Mouse (Mus musculus) MEL (cell line): Measurements from ENCODE around the gene Padi1.

Experiments
- CHD2 ChIP-seq: IDR thresholded peaks from 2 replicates; pipeline ENCODE4 v1.6.1; 2011; ENCODE audit warnings: low read length, improper control_type of control experiment
- CTCF ChIP-seq, 3 experiments: IDR thresholded peaks in 2 of 3; conservative IDR thresholded peaks in 1 of 3; 2 replicates each; pipeline ENCODE4 v1.5.1; 2011 to 2012; ENCODE audit warnings: low read length in 3 of 3, low read depth in 2 of 3, mild to moderate bottlenecking in 2 of 3, improper control_type of control experiment in 1 of 3, inconsistent platforms in 1 of 3, mixed read lengths in 1 of 3, moderate library complexity in 1 of 3; ENCODE audit not compliant: control insufficient read depth in 1 of 3, insufficient read depth in 1 of 3, poor library complexity in 1 of 3, severe bottlenecking in 1 of 3
- EP300 ChIP-seq, 2 experiments: IDR thresholded peaks; 2 replicates each; pipeline ENCODE4 v1.6.1; 2011; ENCODE audit warnings: improper control_type of control experiment in 2 of 2, low read length in 2 of 2, low read depth in 1 of 2, mild to moderate bottlenecking in 1 of 2
- ETS1 ChIP-seq: IDR thresholded peaks from 2 replicates; pipeline ENCODE4 v1.6.1; 2012; ENCODE audit warnings: low read depth, mild to moderate bottlenecking, inconsistent platforms, low read length, improper control_type of control experiment, moderate library complexity
- MAX ChIP-seq: IDR thresholded peaks from 2 replicates; pipeline ENCODE4 v1.6.1; 2011; ENCODE audit warnings: low read length, improper control_type of control experiment
- NELFE ChIP-seq: IDR thresholded peaks from 2 replicates; pipeline ENCODE4 v1.6.1; 2011; ENCODE audit warnings: low read depth, low read length, improper control_type of control experiment
- POLR2A ChIP-seq, 2 experiments: IDR thresholded peaks; 2 replicates each; pipeline ENCODE4 v1.6.1; 2011 to 2012; ENCODE audit warnings: low read length in 2 of 2, mild to moderate bottlenecking in 2 of 2, control low read depth in 1 of 2, improper control_type of control experiment in 1 of 2, low read depth in 1 of 2, moderate library complexity in 1 of 2; ENCODE audit not compliant: control insufficient read depth in 1 of 2, insufficient read depth in 1 of 2, poor library complexity in 1 of 2
- POLR2AphosphoS2 ChIP-seq: IDR thresholded peaks from 2 replicates; pipeline ENCODE4 v1.6.1; 2011; ENCODE audit warnings: low read length, improper control_type of control experiment
- TCF12 ChIP-seq: IDR thresholded peaks from 2 replicates; pipeline ENCODE4 v1.6.1; 2014; ENCODE audit warnings: low read depth, mild to moderate bottlenecking, inconsistent platforms, low read length, improper control_type of control experiment, moderate library complexity
- USF1 ChIP-seq: IDR thresholded peaks from 2 replicates; pipeline ENCODE4 v1.6.1; 2014; ENCODE audit warnings: low read depth, mild to moderate bottlenecking, inconsistent platforms, low read length, improper control_type of control experiment, moderate library complexity

DNA sequence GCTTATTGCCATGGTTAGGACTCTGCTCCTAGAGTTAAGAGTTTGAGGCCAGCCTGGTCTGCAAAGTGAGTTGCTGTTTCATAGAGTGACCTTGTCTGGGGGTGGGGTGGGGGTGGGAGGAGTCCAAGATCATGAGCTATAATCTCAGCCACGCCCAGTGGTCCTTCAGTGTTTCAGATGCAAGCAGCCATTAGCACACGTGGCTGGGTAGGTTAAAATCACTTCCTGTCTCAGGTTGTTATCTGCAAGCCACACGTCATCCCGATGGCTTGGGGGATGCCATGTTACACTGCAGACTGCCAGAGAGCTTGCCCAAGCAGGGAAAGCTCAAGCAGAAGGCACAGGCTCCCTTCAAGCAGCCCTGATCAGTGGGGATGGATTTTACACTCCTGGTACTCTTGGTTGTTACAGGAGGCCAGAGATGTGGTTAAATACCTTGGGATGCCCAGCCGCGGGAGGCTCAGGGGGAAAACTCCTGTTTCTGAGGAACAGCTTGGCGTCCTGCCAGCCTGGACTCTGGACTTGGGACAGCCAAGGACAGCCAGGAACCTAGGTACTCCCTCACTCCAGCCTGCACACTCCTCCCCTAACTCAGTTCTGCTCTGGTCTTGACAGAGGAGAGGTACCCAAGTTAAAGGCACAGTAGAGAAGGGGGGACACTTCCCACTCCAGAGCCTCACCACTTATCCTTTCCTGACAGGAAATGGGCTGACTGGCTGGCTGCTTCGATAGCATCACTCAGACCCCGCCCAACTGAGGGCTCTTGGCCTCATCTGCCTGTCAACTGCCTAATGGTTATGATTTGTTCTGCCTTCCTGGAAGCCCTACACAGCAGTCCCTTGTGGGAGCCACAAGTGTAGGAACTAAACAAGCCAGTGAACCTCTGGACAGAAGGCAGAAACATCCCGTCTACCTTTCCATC is 29.3 kb downstream of the Padi1 start:
- TF ChIP-seq NELFE (peak; percentile 36; the same call in 1 of the 2 replicates), EP300 (IDR thresholded peaks at IDR 0.05; ENCODE audit: low read depth in 1 of 2, low read length in 2 of 2) (peak; percentile 43 to 76), ETS1 (peak; percentile 81), CTCF (IDR thresholded peaks at IDR 0.05 in 2 of 3, conservative IDR thresholded peaks at IDR 0.05 in 1 of 3; ENCODE audit: control insufficient read depth in 1 of 3, insufficient read depth in 1 of 3, low read depth in 2 of 3, low read length in 3 of 3, poor library complexity in 1 of 3, severe bottlenecking in 1 of 3) (no peak), POLR2A (IDR thresholded peaks at IDR 0.05; ENCODE audit: control insufficient read depth in 1 of 2, insufficient read depth in 1 of 2, low read depth in 1 of 2, low read length in 2 of 2, poor library complexity in 1 of 2) (peak; percentile 24 to 28; a peak in 2 of 4 replicates), POLR2AphosphoS2 (0 out of 2 replicates have a peak, but pooled peaks have one; percentile 29), CHD2 (no peak), USF1 (peak; percentile 72), MAX (peak; percentile 89), TCF12 (peak; percentile 81)
